In the genomic region with DNA sequence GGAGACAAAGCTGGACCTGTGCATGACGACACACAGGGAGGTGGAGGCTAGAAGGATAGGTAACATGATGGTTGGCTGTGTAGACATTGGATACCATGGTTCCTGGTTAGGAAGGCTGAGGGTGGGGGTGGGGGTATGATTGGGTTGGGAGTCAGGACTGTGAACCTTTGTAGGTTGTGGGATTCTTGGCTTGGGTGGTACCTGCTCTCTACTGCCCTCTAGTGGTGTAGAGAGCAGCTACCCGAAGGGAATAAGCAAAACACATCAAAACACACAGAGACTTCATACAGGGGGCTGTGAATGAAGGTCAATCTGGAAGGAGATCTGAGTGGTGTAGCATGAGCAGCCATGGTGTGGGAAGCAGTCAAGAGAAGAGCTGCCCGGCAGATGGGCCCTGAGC, we compare ENCODE assay signal across 8 mouse cellular contexts.
DNase-seq lines count a peak whose midpoint lies in the region; ATAC-seq and TF ChIP-seq lines count a peak whose summit lies in the region.

No protein-coding gene starts in this region.

- ATAC-seq in heart, embryonic 11.5 days (replicated peaks; ENCODE audit: insufficient number of reproducible peaks, low FRiP score, low TSS enrichment) = no peak

- H3K9me3 ChIP-seq in heart, embryonic 11.5 days (replicated peaks; ENCODE audit: control insufficient read depth, low read length) = no peaks in the 10 kb centered on the region

- WGBS in heart, embryonic 11.5 days (ENCODE audit: insufficient replicate concordance) = 40% methylated on average over 3 of the region's 3 CpGs
- WGBS in thymus, adult 2 months = 53% methylated on average over 3 of the region's 3 CpGs

- no peak overlapping the region for H3K4me2 ChIP-seq in heart, embryonic 11.5 days

- no peak for TF ChIP-seq POLR2A in thymus, adult 2 months (IDR thresholded peaks at IDR 0.05; ENCODE audit: control insufficient read depth, extremely low read depth, insufficient read depth, low read length, poor library complexity)

- H3K9ac ChIP-seq in heart, embryonic 11.5 days (ENCODE audit: low read depth, low read length) = no peak overlapping the region

- H3K36me3 ChIP-seq in heart, embryonic 11.5 days (ENCODE audit: control insufficient read depth, insufficient read depth, low read length) = no peaks in the 10 kb centered on the region
- H3K36me3 ChIP-seq in thymus, adult 2 months (ENCODE audit: control insufficient read depth, insufficient read depth, low read length) = no peaks in the 10 kb centered on the region

- DNase-seq in heart, adult 8-10 months (ENCODE audit: low spot score) = peak; percentile 33
- DNase-seq in thymus, adult 2 months = peak; percentile 43
- DNase-seq in thymus, adult 18-20 months = no peak
- peak; percentile 42 for DNase-seq in induced T-regulatory cell, adult 2 months (ENCODE audit: low read depth)
- DNase-seq in thymus, postnatal 4 days = peak; percentile 53
- no peak for DNase-seq in spleen, postnatal 36 days (ENCODE audit: low spot score in 2 of 2)
- DNase-seq in right cerebral cortex, postnatal 10 days (ENCODE audit: low spot score in 2 of 2) = no peak

- peaks cover 6% of the 10 kb centered on the region for H3K4me1 ChIP-seq in heart, embryonic 11.5 days (ENCODE audit: control insufficient read depth, insufficient read depth, low read length)
- peaks cover 3% of the 10 kb centered on the region for H3K4me1 ChIP-seq in thymus, adult 2 months (replicated peaks; ENCODE audit: control insufficient read depth, insufficient read depth, low read length)

- H3K27me3 ChIP-seq in heart, embryonic 11.5 days (ENCODE audit: control insufficient read depth, insufficient read depth, low read length) = peaks cover 70% of the 10 kb centered on the region
- H3K27me3 ChIP-seq in thymus, adult 2 months (ENCODE audit: control insufficient read depth, insufficient read depth, low read length) = peaks cover 8% of the 10 kb centered on the region; the same call in 1 of the 2 replicates

- H3K4me3 ChIP-seq in heart, embryonic 11.5 days (ENCODE audit: low read depth, low read length) = no peak overlapping the region
- no peak overlapping the region for H3K4me3 ChIP-seq in thymus, adult 2 months (ENCODE audit: control insufficient read depth, insufficient read depth, low read length)

- peak; percentile 39; the same call in 1 of the 2 replicates for TF ChIP-seq CTCF in thymus, adult 2 months (IDR thresholded peaks at IDR 0.05; ENCODE audit: borderline replicate concordance, control insufficient read depth, extremely low read depth, insufficient read depth, low read length, poor library complexity)

- H3K27ac ChIP-seq in heart, embryonic 11.5 days (ENCODE audit: low read depth, low read length) = no peak overlapping the region
- H3K27ac ChIP-seq in thymus, adult 2 months (ENCODE audit: control insufficient read depth, insufficient read depth, low read length) = no peak overlapping the region

Comparison
In these comparisons a context has a peak if more than half of its experiments do, and no peak if none do; other contexts are left out.
1. DNase-seq: peak in heart, adult 8-10 months (single experiment), thymus, adult 2 months (single experiment), induced T-regulatory cell, adult 2 months (single experiment) and thymus, postnatal 4 days (single experiment); none in thymus, adult 18-20 months (0 of 2), spleen, postnatal 36 days (0 of 2) and right cerebral cortex, postnatal 10 days (0 of 2).